Mouse (Mus musculus) adrenal gland, postnatal 36 days (tissue): ENCODE results near the gene Rpl23. TPM values are rescaled to one million over a fixed set of nuclear protein-coding genes. Genes with fewer than 3 reads are reported as not detected.
"Not testable (repeated sequence)": the region's sequence is repeated elsewhere in the genome, so short reads cannot be mapped to it uniquely, and the experiment has no call there.

Experiments
- DNase-seq, 2 experiments: peaks; one replicate each; pipeline ENCODE4 v3.0.0; 2021; ENCODE audit warnings: mixed read lengths in 1 of 2
- total RNA-seq, 2 experiments: library from RNA; stranded (reverse); gene quantifications; 2 replicates each; pipeline ENCODE4 v1.2.3; 2021

Gene Rpl23
- total RNA-seq, 2 experiments from 2014 or later = 851 to 921 TPM

DNA sequence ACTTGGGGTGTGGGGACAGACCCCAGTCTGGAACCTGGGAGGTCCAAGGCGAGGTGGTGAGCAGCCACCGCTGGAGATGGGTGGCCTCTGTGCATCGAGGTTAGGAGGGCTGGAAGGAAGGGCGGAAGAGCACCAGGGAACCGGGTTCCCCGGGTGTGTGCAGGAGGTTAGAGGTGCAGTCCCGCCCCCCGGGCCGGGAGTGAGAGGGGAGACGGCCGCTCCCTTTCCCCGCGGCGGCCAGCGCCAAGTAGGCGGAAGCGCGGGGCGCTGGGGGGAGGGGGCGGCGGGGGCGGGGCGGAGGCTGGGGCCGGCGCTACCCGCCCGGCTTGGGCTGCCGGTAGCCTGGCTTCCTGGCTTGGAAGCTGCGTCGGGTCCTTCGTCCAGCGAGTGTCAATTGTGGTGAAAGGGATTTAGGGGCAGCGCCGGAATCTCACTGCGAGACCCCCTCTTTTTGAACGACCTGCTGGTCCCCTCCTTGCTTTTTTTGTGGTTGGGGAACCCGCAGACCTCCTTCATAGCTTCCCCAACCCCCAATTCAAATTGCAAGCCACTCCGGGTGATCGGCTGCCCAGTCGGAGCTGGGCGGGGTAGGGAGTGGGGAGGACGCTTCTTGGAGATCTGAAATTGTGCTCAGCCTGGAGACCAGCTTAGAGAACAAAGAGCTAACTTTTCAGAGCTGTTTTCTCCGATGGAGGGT, 17.9 kb upstream of the Rpl23 start:
- DNase-seq = peak; percentile 84 to 92

DNA sequence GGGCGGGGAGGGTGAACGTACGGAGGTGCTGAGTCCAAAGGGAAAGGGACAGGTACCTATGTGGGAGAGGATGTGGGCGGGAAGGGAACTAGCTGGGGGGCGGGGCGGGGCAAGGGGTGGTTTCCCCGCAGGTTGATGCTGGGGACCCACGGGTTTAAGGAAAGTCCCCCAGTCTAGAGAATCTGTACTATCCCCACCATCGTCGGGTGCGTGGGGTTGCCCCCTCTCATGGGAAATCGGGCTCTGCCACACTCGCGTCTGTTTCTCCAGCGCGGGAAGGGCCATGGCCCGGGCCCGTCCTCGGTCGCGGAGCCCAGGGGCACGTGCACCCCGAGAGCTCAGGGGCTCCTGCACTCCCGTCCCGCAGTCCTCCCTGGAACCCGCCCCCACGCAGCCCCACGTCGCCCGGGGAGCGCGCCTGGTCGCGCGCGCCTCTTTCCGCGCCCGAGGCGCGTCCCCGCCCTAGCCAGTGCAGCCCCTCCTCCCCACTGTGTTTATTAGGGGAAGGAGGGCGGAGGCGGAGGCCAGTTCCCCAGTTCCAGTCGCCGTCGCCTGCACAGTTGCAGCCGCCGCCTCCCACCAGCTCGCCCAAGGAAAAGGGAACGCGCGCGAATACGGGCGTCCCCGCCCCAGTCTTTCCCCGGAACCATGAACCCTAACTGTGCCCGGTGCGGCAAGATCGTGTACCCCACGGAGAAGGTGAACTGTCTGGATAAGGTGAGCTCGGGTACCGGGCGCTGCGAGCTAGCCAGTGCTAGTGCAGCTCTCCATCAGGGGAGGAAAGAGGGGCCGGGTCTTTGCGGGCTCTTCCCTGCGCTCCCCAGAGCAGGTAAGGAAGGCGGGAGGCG, 17.1 kb upstream of the Rpl23 start:
- DNase-seq = peak; percentile 91 to 92

DNA sequence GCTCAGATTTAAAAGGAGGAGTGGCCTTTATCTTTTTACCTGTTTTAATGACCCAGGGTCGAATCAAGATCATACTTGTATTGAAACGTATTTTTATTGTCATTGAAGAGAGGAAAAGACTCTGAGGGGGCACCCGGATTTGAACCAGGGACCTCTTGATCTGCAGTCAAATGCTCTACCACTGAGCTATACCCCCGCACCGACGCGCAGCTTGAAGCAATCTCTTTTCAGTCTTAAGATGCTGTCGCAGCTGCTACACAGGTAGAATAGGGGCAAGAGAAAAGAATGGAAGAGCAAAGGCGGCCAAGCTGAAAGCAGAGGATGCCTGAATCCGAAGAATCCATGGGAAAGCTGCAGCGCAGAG, 16.5 kb upstream of the Rpl23 start, which contains the start of gene Lasp1:
Gene Lasp1, plus strand, starts transcription at position 219 of the 364 bp plus-strand sequence.
- peak; percentile 91 to 92 for DNase-seq

DNA sequence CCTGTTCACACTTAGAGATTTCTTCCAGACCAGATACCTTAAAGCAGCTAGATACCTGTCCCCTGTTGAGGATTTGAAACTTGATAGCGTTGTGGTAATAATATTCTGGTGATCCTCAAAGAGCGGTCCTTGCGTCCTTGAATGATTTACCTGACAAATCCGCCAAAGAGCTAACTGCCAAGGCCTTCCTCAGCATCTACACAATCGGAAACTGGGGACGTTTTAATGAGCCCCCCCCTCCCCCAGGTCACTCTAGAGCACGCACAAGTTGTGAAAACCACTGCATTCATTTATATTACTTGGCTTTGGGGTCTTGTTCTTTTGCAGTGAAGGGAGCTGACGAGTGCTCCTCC, 15.8 kb upstream of the Rpl23 start:
- no peak for DNase-seq

DNA sequence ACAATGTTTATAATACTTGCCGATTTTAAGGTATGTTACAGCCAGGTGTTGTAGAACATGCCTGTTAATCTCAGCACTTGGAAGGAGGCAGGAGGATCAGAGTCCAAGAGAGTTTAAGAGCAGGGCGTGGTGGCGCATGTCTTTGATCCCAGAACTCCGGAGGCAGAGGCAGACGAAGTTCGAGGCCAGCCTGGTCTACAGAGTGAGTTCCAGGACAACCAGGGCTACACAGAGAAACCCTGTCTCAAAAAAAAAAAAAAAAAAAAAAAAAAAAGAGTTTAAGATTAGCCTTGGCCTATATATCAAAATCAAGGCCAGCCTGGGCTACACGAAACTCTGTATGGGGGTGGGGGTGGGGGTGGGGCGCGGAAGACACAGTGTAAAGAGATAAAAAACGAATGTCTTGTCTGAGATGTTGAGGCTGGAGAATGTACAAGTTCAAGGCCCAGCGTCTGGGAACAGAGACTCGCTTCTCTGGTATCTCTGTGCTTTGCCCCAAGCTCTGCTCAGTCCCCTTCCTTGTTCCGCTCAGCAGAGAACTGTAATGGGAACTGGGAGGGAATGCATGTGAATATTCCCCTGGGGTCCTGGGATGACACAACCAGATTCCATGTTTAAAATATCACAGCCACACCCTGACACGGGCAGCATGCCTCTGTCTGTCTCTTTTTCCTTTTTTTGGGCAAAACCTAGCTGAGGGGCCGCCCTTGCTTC, 15.3 kb upstream of the Rpl23 start:
- no peak for DNase-seq

DNA sequence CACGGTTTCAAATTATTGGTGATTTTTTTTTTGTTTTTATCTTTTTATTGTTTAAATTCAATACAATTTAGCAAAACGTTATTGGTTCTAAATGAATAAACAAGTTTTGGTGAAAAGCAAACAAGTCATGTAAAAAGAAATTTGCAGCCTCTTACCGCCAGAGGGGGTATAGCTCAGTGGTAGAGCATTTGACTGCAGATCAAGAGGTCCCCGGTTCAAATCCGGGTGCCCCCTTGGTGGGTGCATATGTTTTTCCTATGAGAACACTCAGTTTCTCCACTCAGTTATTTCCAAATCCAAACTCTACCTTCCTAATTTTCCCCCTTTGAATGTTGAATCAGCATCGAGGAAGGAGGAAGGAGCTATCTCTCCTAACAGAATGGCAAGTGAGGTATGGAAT, 14.7 kb upstream of the Rpl23 start:
- peak; percentile 78 to 85 for DNase-seq

DNA sequence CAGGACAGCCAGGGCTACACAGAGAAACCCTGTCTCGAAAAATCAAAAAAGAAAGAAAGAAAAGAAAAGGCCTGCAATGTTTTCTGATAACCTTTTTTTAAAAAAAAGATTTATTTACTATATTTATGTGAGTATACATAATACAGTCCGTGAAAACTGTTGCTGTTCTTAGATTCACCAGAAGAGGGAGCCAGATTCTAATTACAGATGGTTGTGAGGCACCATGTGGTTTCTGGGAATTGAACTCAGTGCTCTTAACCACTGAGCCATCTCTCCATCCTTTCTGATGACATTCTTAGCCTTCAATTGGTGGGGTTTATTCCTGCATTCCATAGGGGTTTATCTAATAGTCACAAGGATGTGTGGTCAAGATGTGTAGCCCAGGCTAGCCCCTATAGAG, 10.9 kb upstream of the Rpl23 start:
- DNase-seq = peak in 1 of 2 experiments; percentile 65

DNA sequence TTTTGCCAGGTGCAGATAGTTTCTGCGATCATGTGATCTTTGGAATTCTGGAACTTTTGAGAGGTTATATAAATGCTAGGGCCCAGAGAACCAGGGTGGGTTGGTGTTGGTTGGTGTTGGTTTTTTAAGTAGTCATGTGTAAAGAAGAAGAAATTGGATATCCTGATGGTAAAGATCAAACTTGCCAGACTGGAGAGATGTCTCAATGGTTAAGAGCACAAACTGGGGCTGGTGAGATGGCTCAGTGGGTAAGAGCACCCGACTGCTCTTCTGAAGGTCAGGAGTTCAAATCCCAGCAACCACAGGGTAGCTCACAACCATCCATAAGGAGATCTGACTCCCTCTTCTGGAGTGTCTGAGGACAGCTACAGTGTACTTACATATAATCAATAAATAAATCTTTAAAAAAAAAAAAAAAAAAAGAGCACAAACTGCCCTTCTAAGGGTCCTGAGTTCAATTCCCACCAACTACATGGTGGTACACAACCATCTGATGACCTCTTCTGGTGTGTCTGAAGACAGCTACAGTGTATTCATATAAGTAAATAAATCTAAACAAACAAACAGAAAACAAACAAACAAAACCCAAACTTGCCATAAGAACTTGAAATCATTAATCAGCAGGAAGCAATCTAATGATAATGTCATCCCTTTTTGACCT, 8.7 kb upstream of the Rpl23 start:
- DNase-seq = not testable (repeated sequence)

DNA sequence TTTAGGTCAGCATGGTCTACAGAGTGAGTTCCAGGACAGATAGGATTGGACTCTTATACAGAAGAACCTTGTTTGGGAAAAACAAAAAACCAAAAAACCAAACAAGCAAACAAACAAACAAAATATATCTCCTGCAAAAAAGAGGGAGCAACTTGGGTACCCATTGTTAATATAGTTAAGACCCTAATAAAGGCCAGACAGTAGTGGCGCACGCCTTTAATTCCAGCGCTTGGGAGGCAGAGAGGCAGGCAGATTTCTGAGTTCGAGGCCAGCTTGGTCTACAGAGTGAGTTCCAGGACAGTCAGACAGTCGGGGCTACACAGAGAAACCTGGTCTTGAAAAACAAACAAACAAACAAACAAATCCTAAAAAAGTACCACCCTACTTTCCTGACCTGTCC, 7.5 kb upstream of the Rpl23 start:
- DNase-seq = no peak

DNA sequence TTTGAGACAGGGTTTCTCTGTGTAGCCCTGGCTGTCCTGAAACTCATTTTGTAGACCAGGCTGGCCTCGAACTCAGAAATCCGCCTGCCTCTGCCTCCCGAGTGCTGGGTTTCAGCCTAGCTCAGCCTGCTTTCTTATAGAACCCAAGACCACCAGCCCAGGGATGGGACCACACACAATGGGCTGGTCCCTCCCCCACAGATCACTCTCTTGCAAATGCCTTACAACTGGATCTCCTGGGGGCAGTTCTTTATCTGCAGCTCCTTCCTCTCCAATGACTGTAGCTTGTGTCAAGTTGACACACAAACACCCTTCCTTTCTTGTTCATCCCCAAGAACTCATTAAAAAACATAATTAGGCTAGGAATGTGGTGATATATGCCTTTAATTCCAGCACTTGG, 5.7 kb upstream of the Rpl23 start:
- DNase-seq = no peak

DNA sequence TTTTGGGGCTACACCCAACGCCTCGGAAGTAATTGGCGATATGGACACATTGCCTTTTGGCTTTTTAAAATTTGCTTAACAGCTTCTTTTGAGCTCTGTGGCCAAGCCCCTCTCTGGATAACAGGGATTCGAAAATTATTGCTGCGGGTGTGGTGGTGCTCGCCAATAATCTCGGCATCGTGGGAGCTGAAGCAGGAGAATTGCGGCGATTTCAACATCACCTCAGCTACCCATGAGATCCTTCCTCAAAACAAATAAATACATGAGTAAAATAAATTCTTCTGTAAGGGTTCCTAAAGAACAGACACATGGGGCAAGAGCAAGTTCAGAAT, 293 bp upstream of the Rpl23 start:
- DNase-seq = no peak

DNA sequence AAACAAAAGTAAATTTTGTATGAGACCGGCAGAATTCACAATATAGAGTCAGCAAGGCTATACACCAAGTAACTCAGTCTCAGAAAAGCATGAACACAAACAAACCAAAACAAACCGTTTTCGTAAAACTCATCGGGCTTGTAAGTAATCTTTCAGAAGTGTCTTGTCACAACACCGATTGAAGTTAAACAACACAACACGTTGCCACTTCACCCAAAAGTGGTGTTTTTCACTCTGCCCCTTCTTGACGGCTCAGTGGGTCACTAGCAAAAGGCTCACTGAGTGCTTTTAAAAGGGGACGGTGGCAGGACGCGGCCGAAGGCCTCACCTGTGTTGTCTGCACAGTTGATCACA, 782 bp downstream of the Rpl23 start:
- no peak for DNase-seq

DNA sequence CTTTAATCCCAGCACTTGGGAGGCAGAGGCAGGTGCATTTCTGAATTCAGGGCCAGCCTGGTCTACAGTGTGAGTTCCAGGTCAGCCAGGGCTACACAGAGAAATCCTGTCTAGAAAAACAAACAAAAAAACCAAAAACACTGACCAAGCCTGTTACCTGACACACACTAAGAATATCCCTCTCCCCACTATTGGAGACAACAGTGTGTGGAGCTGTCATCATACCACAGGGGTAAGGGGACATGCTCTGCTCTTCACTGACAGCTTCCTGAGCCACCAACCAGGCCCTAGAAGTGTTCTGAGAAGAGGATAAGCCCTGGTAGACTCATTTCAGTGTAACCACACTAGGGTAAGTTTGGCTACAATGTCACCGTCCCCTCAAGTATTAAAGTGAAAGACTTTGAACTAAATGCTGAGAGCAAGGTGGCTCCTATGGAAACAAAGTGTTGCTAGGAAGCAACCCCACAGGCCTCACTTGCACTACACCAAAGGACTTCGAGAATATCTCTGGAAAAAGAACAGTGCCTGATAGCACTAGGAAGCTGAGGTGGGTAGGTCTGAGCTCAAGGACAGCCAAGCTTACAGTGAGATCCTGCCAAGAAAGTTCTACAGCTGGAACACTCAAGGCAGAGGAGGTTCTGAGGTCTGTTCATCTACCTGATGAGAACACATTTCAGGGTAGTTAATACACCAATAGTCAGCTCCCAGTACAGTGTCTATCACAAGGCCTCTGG, 2.1 kb downstream of the Rpl23 start:
- DNase-seq = no peak

DNA sequence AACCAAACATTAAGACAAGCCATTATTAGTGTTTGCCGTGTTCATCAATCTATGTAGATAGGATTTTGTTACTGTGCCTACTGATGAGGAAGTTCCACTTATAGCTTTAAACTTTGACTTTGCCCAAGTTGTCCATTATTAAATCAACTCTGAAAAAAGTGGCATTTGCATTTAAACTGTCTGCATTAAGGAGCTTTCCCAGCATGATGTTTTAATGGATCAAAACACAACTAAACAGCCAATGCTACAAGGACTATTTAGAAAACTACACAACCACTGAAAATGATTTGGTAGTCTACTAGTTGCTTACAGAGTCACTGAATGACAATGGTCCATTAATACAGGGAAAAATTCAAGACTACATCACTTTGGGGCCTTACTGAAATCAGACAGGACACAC, 3.3 kb downstream of the Rpl23 start:
- DNase-seq = no peak

DNA sequence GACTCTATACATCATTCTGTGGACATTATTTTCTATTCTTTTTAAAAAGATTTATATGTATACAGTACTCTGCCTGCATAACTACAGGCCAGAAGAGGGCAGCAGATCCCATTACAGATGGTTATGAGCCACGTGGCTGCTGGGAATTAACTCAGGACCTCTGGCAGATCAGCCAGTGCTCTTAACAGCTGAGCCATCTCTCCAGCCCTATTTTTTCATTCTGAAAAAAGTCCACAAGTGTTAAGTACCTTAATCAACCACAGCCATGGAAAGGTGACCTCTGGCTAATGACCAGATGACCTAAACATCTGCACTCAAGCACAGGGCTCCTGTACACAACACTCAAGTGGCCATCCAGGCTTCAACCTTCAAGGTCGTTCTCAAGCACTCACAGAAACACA, 5.1 kb downstream of the Rpl23 start:
- DNase-seq = peak; percentile 16 to 32

DNA sequence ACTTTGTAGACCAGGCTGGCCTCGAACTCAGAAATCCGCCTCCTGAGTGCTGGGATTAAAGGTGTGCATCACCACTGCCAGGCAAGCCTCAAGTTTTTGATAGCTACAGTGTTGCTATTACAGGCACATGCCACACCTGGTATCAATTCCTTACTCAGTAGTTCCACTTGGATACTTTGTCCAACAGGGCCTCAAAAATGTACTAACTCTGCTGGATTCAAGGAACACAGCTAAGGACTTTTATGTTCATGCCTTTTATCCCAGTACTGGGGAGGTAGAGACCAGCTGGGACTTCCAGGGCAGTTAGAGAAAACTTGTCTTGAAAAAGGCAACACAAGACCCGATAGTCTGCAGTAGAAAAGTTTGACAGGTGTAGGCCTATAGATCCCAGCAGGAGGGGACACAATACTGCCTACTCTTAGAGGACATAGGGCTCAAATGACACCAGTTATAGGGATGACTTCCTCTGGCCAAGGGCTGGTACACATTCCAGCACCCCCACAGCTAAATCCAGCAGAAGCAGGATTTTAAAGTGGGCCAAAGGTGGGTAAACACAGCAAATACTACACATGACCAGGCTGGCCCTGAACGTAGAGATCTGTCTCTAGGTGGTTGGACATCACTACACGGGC, 5.6 kb downstream of the Rpl23 start:
- DNase-seq = no peak

DNA sequence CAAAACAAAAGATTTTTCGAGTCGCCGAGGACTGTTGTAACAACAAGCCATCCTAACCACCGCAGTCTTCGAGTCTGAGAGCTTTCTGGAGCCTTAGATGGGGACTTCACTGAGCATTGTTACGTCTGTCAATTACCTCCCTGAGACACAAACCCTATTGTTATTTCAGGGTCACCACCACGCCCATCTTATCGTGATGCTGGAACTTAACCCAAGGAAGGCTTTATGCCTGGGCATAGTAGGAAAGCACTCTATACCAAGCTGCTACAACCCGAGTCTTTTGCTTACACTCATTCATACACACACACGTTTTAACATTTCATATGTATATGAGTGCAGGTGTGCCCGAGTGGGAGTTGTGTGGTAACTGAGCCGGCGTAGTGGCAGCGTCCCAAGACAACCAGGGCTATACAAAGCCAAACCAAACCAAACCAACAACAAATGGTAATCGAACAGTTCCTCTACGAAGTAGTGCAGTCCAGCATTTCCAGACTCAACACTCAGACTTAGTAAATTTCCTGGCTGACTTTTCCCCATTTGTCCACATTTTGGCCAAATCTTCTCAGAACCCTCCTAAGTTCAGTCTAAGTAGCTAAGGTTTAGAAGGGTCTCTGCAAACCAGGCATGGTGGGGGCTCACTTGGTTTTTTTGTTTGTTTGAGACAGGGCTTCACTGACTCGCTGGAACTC, 6.3 kb downstream of the Rpl23 start, which contains the start of gene 1700001P01Rik:
Gene 1700001P01Rik, minus strand, starts transcription at position 111 of the 689 bp plus-strand sequence.
- DNase-seq = no peak

DNA sequence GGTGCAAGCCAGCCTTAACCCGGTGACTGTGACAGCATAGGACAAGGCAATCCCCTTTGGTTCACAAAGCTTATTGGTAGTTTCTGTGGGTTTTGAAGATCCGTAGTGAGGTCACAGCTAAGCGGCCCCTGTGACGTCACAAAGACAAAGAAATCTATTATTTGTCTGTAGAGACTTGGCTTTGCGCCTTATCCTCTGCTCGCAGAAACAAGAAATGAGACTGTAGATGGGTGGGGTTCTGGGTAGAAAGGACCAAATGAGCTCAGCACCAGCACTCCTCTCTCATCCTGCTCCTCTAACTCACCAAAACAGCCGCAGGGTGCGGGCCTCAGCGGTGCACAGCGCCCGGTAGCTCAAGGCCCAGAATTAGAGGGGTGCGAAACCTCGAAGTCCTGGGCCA, 7.1 kb downstream of the Rpl23 start:
- no peak for DNase-seq

DNA sequence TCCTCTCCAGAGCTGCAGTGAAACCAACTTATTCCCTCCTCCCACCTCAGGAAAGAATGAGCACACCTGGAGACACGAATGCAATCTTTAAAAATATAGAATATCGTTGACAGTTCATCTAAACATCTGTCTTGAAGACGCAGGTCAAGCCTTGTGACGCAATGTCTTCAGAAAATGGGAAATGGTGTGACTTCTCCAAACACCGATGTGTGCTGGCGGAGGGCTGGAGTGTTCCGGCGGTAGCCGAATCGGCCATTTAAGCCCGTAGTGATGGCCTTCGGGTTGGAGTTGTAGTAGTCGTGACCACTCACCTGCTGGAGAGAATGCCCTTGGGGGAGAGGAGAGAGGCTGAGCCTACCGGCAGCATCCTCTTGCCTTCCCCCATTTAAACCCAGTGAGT, 10.8 kb downstream of the Rpl23 start:
- no peak for DNase-seq

DNA sequence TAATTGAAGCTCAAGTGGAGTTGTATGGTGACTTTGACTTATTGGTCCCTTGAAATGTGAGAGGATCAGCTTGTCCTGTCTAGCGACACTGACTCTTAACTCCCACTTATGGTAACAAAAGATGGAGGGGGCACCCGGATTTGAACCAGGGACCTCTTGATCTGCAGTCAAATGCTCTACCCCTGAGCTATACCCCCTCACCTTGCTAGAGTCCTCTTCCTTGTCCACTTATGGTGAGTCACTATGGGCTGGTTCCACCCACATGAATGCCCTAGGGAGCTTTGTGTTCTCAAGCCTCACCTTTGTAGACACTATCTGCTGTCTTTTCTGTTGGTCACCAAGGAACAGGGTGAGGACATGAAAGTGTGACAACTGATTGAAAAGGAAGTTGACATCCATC, 12.5 kb downstream of the Rpl23 start:
- DNase-seq = peak in 1 of 2 experiments; percentile 15
